Mouse (Mus musculus): ENCODE measurements around the gene Agrp.

Agrp gene

GRCm38 (mm10) chr8:105634771-105635458 lies 2.3 kb downstream of the Agrp start:
- POLR2A ChIA-PET, result interaction anchor here (0.6 to 13.7 kb wide), 35 partner anchors 8 to 331 kb away, joined by 3 to 236 read pairs (median 5); partner anchors contain the start of genes Carmil2 (in 2 of the 4), Ripor1 (in 2 of the 4), Atp6v0d1 (in 1 of the 4) and Nutf2 (in 1 of the 4)
- CTCF ChIA-PET, result interaction anchor here (0.5 to 3.7 kb wide), 13 partner anchors 8 to 136 kb away, joined by 3 to 22 read pairs (median 4); no protein-coding TSS in a partner anchor

DNA sequence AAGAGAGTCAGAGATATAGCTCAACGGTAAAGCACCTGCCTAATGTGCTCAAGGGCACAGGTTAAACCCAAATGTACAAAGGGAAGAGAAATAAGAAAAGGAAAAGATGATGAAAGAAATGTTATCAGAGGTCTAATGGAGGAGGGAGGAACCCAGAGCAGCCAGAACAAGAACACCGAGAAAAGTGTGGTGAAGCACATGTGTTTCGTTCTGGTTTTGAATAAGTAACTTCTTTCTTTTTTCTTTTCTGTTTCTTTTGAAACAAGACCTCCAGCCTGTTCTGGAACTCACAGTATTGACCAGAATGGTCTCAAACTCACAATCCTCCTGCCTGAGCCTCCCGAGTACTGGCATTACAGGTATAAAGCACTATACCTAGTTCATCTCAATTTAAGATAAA lies 7.9 kb downstream of the Agrp start:
- POLR2A ChIA-PET, result interaction anchor here in 2 of 4 experiments (0.6 to 12.0 kb wide), 3 partner anchors 8 to 20 kb away, joined by 3 to 229 read pairs (median 3); partner anchors contain the start of genes Agrp (in 1 of the 2) and Ctcf (in 1 of the 2)
- CTCF ChIA-PET, result interaction anchor here in 1 of 4 experiments (0.5 kb wide), 1 partner anchor 31 kb away, joined by 3 read pairs; no protein-coding TSS in a partner anchor

GRCm38 (mm10) chr8:105626086-105626485 lies 11.1 kb downstream of the Agrp start:
- ChIA-PET POLR2A (interaction anchor here in 3 of 4 experiments (0.8 to 12.0 kb wide), 5 partner anchors 8 to 29 kb away, joined by 3 to 229 read pairs (median 9); partner anchors contain the start of genes Agrp (in 2 of the 3) and Ctcf (in 2 of the 3)), CTCF (interaction anchor here in 3 of 4 experiments (0.6 to 1.2 kb wide), 6 partner anchors 9 to 61 kb away, joined by 3 read pairs; partner anchors contain the start of genes Agrp (in 1 of the 3) and Ripor1 (in 1 of the 3))

DNA sequence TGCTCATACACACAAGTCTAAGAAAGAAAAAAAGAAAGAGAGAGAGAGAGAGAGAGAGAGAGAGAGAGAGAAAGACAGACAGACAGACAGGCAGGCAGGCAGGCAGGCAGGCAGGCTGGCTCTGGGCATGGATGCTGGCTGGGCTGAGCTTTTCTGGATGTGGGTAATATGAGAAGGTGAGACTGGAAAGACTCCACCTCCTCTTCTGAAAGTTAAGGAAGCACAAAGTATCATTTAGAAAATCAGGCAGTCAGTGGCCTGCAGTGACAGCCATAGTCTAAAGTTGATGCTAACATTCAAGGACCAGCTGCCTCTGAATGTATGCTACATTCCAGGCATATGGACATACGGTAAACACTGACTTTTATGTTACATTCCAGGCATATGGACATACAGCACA lies 12.4 kb downstream of the Agrp start:
- POLR2A ChIA-PET, result interaction anchor here in 2 of 4 experiments (0.8 to 12.0 kb wide), 6 partner anchors 10 to 60 kb away, joined by 3 to 229 read pairs (median 10); partner anchors contain the start of genes Agrp (in 2 of the 2), Ctcf (in 2 of the 2) and Ripor1 (in 1 of the 2)
- CTCF ChIA-PET, result interaction anchor here in 3 of 4 experiments (0.6 to 1.1 kb wide), 4 partner anchors 9 to 633 kb away, joined by 3 to 13 read pairs (median 3); partner anchors contain the start of gene Ripor1 (in 1 of the 3)

DNA sequence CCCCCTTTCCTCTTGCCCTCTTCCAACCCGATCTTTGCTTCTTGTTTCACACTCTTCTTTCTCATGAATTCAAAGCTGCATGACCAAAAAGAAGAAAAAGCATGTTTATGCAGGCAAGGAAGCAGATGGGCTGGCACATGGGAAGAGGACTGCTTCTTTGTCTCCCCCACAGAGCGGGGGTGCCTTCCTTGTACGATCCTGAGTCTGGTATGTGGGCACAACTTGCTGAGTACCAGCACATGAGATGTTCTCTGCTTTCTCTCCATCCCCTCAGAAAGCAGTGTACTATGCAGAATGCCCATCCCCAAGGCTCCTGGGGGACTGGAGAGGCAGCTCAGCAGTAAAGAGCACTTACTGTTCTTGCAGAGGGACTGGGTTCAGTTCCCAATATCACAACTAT lies 12.8 kb downstream of the Agrp start:
- POLR2A ChIA-PET, result interaction anchor here in 3 of 4 experiments (0.8 to 12.0 kb wide), 9 partner anchors 10 to 106 kb away, joined by 3 to 229 read pairs (median 4); partner anchors contain the start of genes Ripor1 (in 2 of the 3), Agrp (in 1 of the 3), Ctcf (in 1 of the 3) and Hsd11b2 (in 1 of the 3)
- CTCF ChIA-PET, result interaction anchor here in 2 of 4 experiments (0.6 to 2.5 kb wide), 6 partner anchors 10 to 633 kb away, joined by 3 to 22 read pairs (median 4); partner anchors contain the start of genes Agrp (in 1 of the 2) and Ctcf (in 1 of the 2)

- CTCF ChIA-PET, result interaction anchor here (0.5 to 3.8 kb wide), 21 partner anchors 9 to 575 kb away, joined by 3 to 32 read pairs (median 4); partner anchors contain the start of genes Ripor1 (in 4 of the 4), Ctcf (in 3 of the 4) and Agrp (in 2 of the 4)
- POLR2A ChIA-PET, result interaction anchor here (0.6 to 12.0 kb wide), 30 partner anchors 9 to 306 kb away, joined by 3 to 229 read pairs (median 5); partner anchors contain the start of genes Ctcf (in 3 of the 4), Agrp (in 2 of the 4), Ripor1 (in 2 of the 4) and Acd (in 1 of the 4)
These were observed 13.4 kb downstream of the Agrp start for GRCm38 (mm10) chr8:105623679-105624245.

DNA sequence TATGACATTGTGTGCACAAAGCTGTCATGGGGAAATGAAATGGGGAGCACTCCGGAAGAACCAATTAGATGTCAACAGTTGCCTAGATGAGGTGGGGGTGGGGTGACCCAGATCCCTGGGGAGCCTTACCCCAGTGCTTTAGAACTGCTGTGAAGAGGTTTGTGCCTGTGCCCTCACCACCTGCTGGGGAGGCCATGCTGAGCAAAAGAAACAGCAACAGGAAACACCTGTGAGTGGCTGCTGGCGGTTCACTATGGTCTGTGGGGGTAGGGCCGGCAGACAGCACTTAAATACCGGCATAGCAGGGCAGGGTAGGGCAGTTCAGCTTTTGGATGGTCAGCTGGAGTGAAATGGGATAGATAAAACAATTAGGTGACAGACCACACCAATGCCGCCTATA lies 14.1 kb downstream of the Agrp start:
- ChIA-PET POLR2A (interaction anchor here (0.6 to 12.0 kb wide), 34 partner anchors 9 to 307 kb away, joined by 3 to 229 read pairs (median 5); partner anchors contain the start of genes Ctcf (in 3 of the 4), Acd (in 2 of the 4), Agrp (in 2 of the 4) and Pard6a (in 2 of the 4)), CTCF (interaction anchor here (0.5 to 3.8 kb wide), 45 partner anchors 8 to 938 kb away, joined by 3 to 32 read pairs (median 4); partner anchors contain the start of genes Ripor1 (in 4 of the 4), Agrp (in 3 of the 4), Ctcf (in 3 of the 4) and Carmil2 (in 2 of the 4))

- CTCF ChIA-PET, result interaction anchor here (0.5 to 3.8 kb wide), 57 partner anchors 7 to 939 kb away, joined by 3 to 32 read pairs (median 4); partner anchors contain the start of genes Ripor1 (in 4 of the 4), Ctcf (in 3 of the 4), Agrp (in 2 of the 4) and Carmil2 (in 2 of the 4)
These were observed 14.7 kb downstream of the Agrp start for GRCm38 (mm10) chr8:105622421-105622920.

DNA sequence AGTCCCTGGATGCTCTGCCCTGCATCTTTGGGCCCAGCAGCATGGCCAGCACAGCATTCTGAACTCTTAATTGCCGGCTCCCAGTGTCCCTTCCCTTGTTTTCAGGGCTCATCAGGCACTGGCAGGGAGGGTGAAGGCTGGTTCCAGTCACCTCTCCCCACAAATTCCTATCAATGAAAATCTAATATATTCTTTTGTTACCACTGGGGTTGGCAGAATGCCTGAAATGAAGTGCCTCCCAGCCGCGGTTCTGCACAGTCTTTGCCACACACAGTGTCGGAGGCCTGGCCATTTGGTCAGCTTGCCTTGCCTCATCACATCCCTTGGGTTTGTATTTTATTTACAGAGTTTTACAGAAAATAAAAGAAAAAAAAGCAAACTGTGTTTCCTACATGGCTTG lies 15.4 kb downstream of the Agrp start:
- ChIA-PET CTCF (interaction anchor here (0.5 to 3.8 kb wide), 55 partner anchors 9 to 939 kb away, joined by 3 to 32 read pairs (median 4); partner anchors contain the start of genes Ripor1 (in 4 of the 4), Ctcf (in 3 of the 4), Agrp (in 2 of the 4) and Carmil2 (in 2 of the 4)), POLR2A (interaction anchor here in 3 of 4 experiments (0.5 to 12.0 kb wide), 27 partner anchors 8 to 308 kb away, joined by 3 to 229 read pairs (median 5); partner anchors contain the start of genes Agrp (in 3 of the 3), Ctcf (in 3 of the 3), Ripor1 (in 3 of the 3) and Acd (in 2 of the 3))

More at GRCm38 (mm10) chr8:105622421-105622920, 14.7 kb downstream of the Agrp start:
- POLR2A ChIA-PET, result interaction anchor here in 3 of 4 experiments (0.5 to 12.0 kb wide), 32 partner anchors 9 to 308 kb away, joined by 3 to 229 read pairs (median 5); partner anchors contain the start of genes Agrp (in 3 of the 3), Ctcf (in 3 of the 3), Ripor1 (in 3 of the 3) and Acd (in 2 of the 3)

GRCm38 (mm10) chr8:105620946-105621720 lies 16.1 kb downstream of the Agrp start:
- POLR2A ChIA-PET, result interaction anchor here in 3 of 4 experiments (1.1 to 12.0 kb wide), 13 partner anchors 7 to 239 kb away, joined by 3 to 229 read pairs (median 8); partner anchors contain the start of genes Ripor1 (in 3 of the 3), Agrp (in 2 of the 3), Ctcf (in 2 of the 3) and Nutf2 (in 1 of the 3)
- CTCF ChIA-PET, result interaction anchor here (0.5 to 3.8 kb wide), 19 partner anchors 8 to 234 kb away, joined by 3 to 32 read pairs (median 4); partner anchors contain the start of genes Ripor1 (in 3 of the 4), Carmil2 (in 2 of the 4), Acd (in 1 of the 4) and Pard6a (in 1 of the 4)

DNA sequence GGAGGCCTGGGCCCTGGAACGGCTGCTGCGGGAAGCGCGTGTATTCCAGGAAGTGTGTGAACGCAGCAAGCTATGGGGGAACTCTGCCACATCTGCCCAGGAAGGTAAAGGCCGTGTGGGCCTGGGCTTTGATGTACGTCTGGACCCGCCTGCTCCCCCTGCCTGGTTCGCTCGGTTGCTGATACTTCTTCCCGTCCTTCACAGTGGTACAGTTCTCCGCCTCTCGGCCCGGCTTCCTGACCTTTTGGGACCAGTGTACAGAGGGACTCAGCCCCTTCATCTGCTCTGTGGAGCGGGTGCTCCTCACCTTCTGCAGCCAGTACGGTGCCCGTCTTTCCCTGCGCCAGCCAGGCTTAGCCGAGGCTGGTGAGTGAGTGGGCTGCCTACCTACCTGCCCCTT lies 17.0 kb downstream of the Agrp start:
- POLR2A ChIA-PET, result interaction anchor here in 2 of 4 experiments (1.3 to 12.0 kb wide), 6 partner anchors 13 to 42 kb away, joined by 4 to 229 read pairs (median 18); partner anchors contain the start of genes Ripor1 (in 2 of the 2), Agrp (in 1 of the 2) and Ctcf (in 1 of the 2)
- CTCF ChIA-PET, result interaction anchor here in 2 of 4 experiments (1.1 to 3.8 kb wide), 7 partner anchors 12 to 150 kb away, joined by 3 to 32 read pairs (median 4); partner anchors contain the start of gene Carmil2 (in 1 of the 2)

- POLR2A ChIA-PET, result interaction anchor here in 3 of 4 experiments (0.8 to 12.0 kb wide), 11 partner anchors 12 to 312 kb away, joined by 3 to 229 read pairs (median 3); partner anchors contain the start of genes Carmil2 (in 2 of the 3), Ctcf (in 2 of the 3), Ripor1 (in 2 of the 3) and Agrp (in 1 of the 3)
These were observed 18.2 kb downstream of the Agrp start for GRCm38 (mm10) chr8:105618892-105619591.

DNA sequence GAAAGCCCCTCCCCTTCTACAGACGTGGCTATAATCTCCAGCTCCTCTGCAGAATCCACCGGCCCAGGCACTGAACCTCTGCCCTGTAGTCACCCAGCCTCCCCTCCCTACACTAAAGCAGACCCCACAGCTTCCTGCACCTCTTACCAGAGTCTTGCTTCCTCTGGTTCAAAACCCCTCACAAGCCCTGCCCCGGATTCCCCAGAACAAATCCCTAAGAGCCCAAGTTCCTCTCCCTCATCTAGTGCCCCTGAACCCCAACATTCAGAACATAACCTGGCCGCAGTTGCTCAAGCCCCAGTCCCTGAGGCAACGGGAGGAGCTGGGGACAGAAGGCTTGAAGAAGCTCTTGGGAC lies 18.9 kb downstream of the Agrp start:
- ChIA-PET CTCF (interaction anchor here in 2 of 4 experiments (0.7 to 2.4 kb wide), 7 partner anchors 11 to 177 kb away, joined by 3 to 13 read pairs (median 3); partner anchors contain the start of gene Ripor1 (in 1 of the 2)), POLR2A (interaction anchor here in 3 of 4 experiments (0.8 to 12.0 kb wide), 16 partner anchors 9 to 313 kb away, joined by 3 to 229 read pairs (median 4); partner anchors contain the start of genes Ctcf (in 3 of the 3), Carmil2 (in 2 of the 3), Ripor1 (in 2 of the 3) and Agrp (in 1 of the 3))

More at GRCm38 (mm10) chr8:105618892-105619591, 18.2 kb downstream of the Agrp start:
- CTCF ChIA-PET, result interaction anchor here in 2 of 4 experiments (1.5 to 2.4 kb wide), 4 partner anchors 12 to 178 kb away, joined by 3 to 9 read pairs (median 4); no protein-coding TSS in a partner anchor

DNA sequence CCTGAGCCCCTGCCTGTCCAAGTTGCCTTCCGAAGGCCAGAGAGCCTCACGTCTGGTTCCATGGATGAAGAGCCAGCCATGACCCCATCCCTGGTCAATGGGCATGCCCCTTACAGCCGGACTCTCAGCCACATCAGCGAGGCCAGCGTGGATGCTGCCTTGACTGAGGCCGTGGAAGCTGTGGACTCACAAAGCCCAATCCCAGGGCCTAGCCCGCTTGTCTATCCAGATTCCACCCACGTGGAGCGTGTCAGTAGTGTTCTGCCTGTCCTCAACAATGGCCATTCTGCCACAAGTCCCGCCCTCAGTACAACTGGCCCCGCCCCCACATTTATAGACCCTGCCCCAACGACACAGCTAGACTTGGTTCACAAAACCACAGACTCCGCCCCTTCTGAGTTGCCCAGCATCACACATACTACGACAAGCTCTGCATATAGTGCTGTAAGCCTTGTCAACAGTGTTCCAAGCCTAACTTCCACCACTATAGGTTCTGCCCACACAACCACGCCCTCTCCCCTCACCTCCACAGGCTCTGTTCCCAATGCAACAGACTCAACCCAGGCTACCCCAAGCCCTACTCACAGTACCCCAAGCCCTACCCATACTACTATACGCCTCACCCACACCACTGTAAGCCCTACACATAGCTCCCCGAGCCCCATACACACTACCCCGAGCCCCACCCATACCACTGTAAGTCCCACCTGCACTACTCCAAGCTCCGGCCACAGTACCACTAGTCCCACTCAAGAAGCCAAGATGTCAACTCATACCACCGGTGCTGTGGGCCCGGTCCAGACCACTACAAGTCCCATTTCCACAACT lies 19.5 kb downstream of the Agrp start:
- ChIA-PET POLR2A (interaction anchor here in 3 of 4 experiments (0.5 to 12.0 kb wide), 13 partner anchors 9 to 209 kb away, joined by 3 to 229 read pairs (median 4); partner anchors contain the start of genes Ctcf (in 3 of the 3), Ripor1 (in 2 of the 3), Agrp (in 1 of the 3) and Carmil2 (in 1 of the 3)), CTCF (interaction anchor here (0.5 to 2.4 kb wide), 9 partner anchors 10 to 179 kb away, joined by 3 to 13 read pairs (median 3); partner anchors contain the start of gene Ripor1 (in 2 of the 4))

Measured in embryonic stem cell, embryonic (primary cell).